Mouse (Mus musculus) ES-E14 (cell line): ENCODE measurements at regions not wholly inside any gene's neighbourhood (a gene's known extent, or its start where the extent isn't known, plus 50 kb on each side); places are given as distances from the start of the nearest gene placed in this dataset.

Experiments used
- DNase-seq: peaks from one replicate; pipeline ENCODE4 v3.0.0-alpha.2; 2013; ENCODE audit warnings: low read depth, low spot score
- H3K27ac ChIP-seq: 2 replicates; pipeline ENCODE4 v1.5.1; 2012; ENCODE audit warnings: low read depth, mild to moderate bottlenecking, low read length, moderate library complexity, mixed read lengths; ENCODE audit not compliant: poor library complexity, insufficient read depth, severe bottlenecking
- H3K36me3 ChIP-seq: 2 replicates; pipeline ENCODE4 v1.6.1; 2012; ENCODE audit warnings: mild to moderate bottlenecking, low read length, moderate library complexity, mixed read lengths; ENCODE audit not compliant: control insufficient read depth, poor library complexity, insufficient read depth, severe bottlenecking
- H3K4me1 ChIP-seq, 2 experiments: fragments of 150-350 bp in 1 of 2; sonication (generic) in 1 of 2; 2 replicates each; pipeline ENCODE4 v1.6.1; 2012; ENCODE audit warnings: low read length in 2 of 2, mild to moderate bottlenecking in 1 of 2, mixed read lengths in 1 of 2; ENCODE audit not compliant: control insufficient read depth in 2 of 2, insufficient read depth in 2 of 2, poor library complexity in 1 of 2
- H3K4me3 ChIP-seq, 2 experiments: fragments of 150-350 bp in 1 of 2; sonication (generic) in 1 of 2; 2 replicates each; pipeline ENCODE4 v1.5.1; 2012; ENCODE audit warnings: low read length in 2 of 2, low read depth in 1 of 2, mild to moderate bottlenecking in 1 of 2, mixed read lengths in 1 of 2; ENCODE audit not compliant: insufficient read depth in 1 of 2, poor library complexity in 1 of 2, severe bottlenecking in 1 of 2
- H3K9ac ChIP-seq: 2 replicates; pipeline ENCODE4 v1.6.1; 2012; ENCODE audit warnings: low read depth, mild to moderate bottlenecking, low read length, mixed read lengths; ENCODE audit not compliant: poor library complexity, insufficient read depth, severe bottlenecking
- H3K9me3 ChIP-seq: fragments of 150-350 bp; sonication (generic); 2 replicates; pipeline ENCODE4 v1.6.1; 2012; ENCODE audit warnings: low read depth, mild to moderate bottlenecking, low read length; ENCODE audit not compliant: control insufficient read depth, insufficient read depth
- CHD2 ChIP-seq: IDR thresholded peaks from 2 replicates; pipeline ENCODE4 v1.6.1; 2014; ENCODE audit warnings: mild to moderate bottlenecking, low read depth, low read length, inconsistent platforms
- HCFC1 ChIP-seq: IDR thresholded peaks from 2 replicates; pipeline ENCODE4 v1.6.1; 2012; ENCODE audit warnings: low read length, inconsistent platforms, borderline replicate concordance; ENCODE audit not compliant: insufficient read depth
- MAFK ChIP-seq: IDR thresholded peaks from 2 replicates; pipeline ENCODE4 v1.6.1; 2014; ENCODE audit warnings: mild to moderate bottlenecking, low read depth, low read length, inconsistent platforms; ENCODE audit not compliant: insufficient read depth
- ZC3H11A ChIP-seq: IDR thresholded peaks from 2 replicates; pipeline ENCODE4 v1.6.1; 2012; ENCODE audit warnings: low read depth, mild to moderate bottlenecking, inconsistent platforms, low read length, borderline replicate concordance
- ZNF384 ChIP-seq: IDR thresholded peaks from 2 replicates; pipeline ENCODE4 v1.6.1; 2012; ENCODE audit warnings: low read depth, low read length, inconsistent platforms
- in situ Hi-C, 2 experiments: fragments of 600-800 bp; cut with MboI; formaldehyde crosslinking; loops; one replicate each; pipeline ENCODE4 v1.15.1; 2025; ENCODE audit warnings: low sequenced_read_pairs in 2 of 2, inconsistent platforms in 1 of 2; ENCODE audit not compliant: unreplicated experiment in 2 of 2

- Histone ChIP-seq H3K4me1 (no peaks in the 10 kb centered on the region; a peak in 1 of 4 replicates), H3K4me3 (no peak overlapping the region), H3K9me3 (no peaks in the 10 kb centered on the region), H3K27ac (no peak overlapping the region), H3K36me3 (no peaks in the 10 kb centered on the region), H3K9ac (no peak overlapping the region)
- in situ Hi-C loops, result no loop called here
- TF ChIP-seq CHD2 (no peak), ZNF384 (no peak), MAFK (no peak), ZC3H11A (no peak), HCFC1 (no peak)
- no peak for DNase-seq
Measured at GRCm38 (mm10) chr13:80986657-80987056, 103.5 kb downstream of the Arrdc3 start.

GRCm38 (mm10) chr13:80989756-80990155 lies 106.6 kb downstream of the Arrdc3 start:
- TF ChIP-seq MAFK (no peak), HCFC1 (no peak), ZNF384 (no peak), CHD2 (no peak), ZC3H11A (no peak)
- H3K9ac ChIP-seq, result no peak overlapping the region
- in situ Hi-C loops, result no loop called here
- no peak overlapping the region for H3K4me3 ChIP-seq
- H3K4me1 ChIP-seq, result no peaks in the 10 kb centered on the region; a peak in 1 of 4 replicates
- no peaks in the 10 kb centered on the region for H3K36me3 ChIP-seq
- no peak overlapping the region for H3K27ac ChIP-seq
- no peak for DNase-seq
- H3K9me3 ChIP-seq, result no peaks in the 10 kb centered on the region

- Histone ChIP-seq H3K36me3 (no peaks in the 10 kb centered on the region), H3K9ac (no peak overlapping the region), H3K4me3 (no peak overlapping the region), H3K27ac (no peak overlapping the region), H3K9me3 (no peaks in the 10 kb centered on the region), H3K4me1 (no peaks in the 10 kb centered on the region)
- in situ Hi-C loops, result no loop called here
- DNase-seq, result no peak
- no peak for TF ChIP-seq CHD2
- no peak for TF ChIP-seq HCFC1
- no peak for TF ChIP-seq ZNF384
- no peak for TF ChIP-seq ZC3H11A
- TF ChIP-seq MAFK, result no peak
Measured at GRCm38 (mm10) chr13:80992342-80992741, 109.2 kb downstream of the Arrdc3 start.

GRCm38 (mm10) chr13:81008864-81009766 lies 125.9 kb downstream of the Arrdc3 start:
- Histone ChIP-seq H3K4me3 (no peak overlapping the region), H3K9me3 (no peaks in the 10 kb centered on the region), H3K9ac (no peak overlapping the region), H3K27ac (no peak overlapping the region), H3K36me3 (no peaks in the 10 kb centered on the region), H3K4me1 (no peaks in the 10 kb centered on the region)
- TF ChIP-seq MAFK, result no peak
- no peak for TF ChIP-seq CHD2
- TF ChIP-seq HCFC1, result no peak
- TF ChIP-seq ZNF384, result no peak
- no peak for TF ChIP-seq ZC3H11A
- in situ Hi-C loops, result no loop called here
- DNase-seq, result no peak

GRCm38 (mm10) chr13:81013953-81014352 lies 130.8 kb downstream of the Arrdc3 start:
- DNase-seq, result no peak

More at GRCm38 (mm10) chr13:81013953-81014352, 130.8 kb downstream of the Arrdc3 start:
- H3K9me3 ChIP-seq, result no peaks in the 10 kb centered on the region
- H3K4me1 ChIP-seq, result no peaks in the 10 kb centered on the region
- H3K9ac ChIP-seq, result no peak overlapping the region
- H3K4me3 ChIP-seq, result no peak overlapping the region
- in situ Hi-C loops, result no loop called here
- TF ChIP-seq ZC3H11A (no peak), CHD2 (no peak), MAFK (no peak), HCFC1 (no peak), ZNF384 (no peak)
- H3K27ac ChIP-seq, result no peak overlapping the region
- H3K36me3 ChIP-seq, result no peaks in the 10 kb centered on the region
